Mouse (Mus musculus) cortical plate, adult 2 months (tissue): ENCODE measurements at regions not wholly inside any gene's neighbourhood (a gene's known extent, or its start where the extent isn't known, plus 50 kb on each side); places are given as distances from the start of the nearest gene placed in this dataset.

ENCODE experiments used
- H3K27ac ChIP-seq: fragments of 200-500 bp; 2 replicates; pipeline ENCODE4 v1.5.1; 2012; ENCODE audit warnings: low read length, control low read depth, inconsistent platforms; ENCODE audit not compliant: insufficient read depth
- H3K4me1 ChIP-seq: fragments of 200-500 bp; 2 replicates; pipeline ENCODE4 v1.6.1; 2011; ENCODE audit warnings: low read length; ENCODE audit not compliant: control insufficient read depth, insufficient read depth
- H3K4me3 ChIP-seq: fragments of 200-500 bp; 2 replicates; pipeline ENCODE4 v1.5.1; 2011; ENCODE audit warnings: mild to moderate bottlenecking, low read length, control low read depth; ENCODE audit not compliant: insufficient read depth
- CTCF ChIP-seq: fragments of 200-500 bp; IDR thresholded peaks from 2 replicates; pipeline ENCODE4 v1.5.1; 2011; ENCODE audit warnings: mild to moderate bottlenecking, control low read depth, low read length; ENCODE audit not compliant: insufficient read depth; ENCODE audit errors: extremely low read depth
- POLR2A ChIP-seq: fragments of 200-500 bp; IDR thresholded peaks from 2 replicates; pipeline ENCODE4 v1.6.1; 2011; ENCODE audit warnings: mild to moderate bottlenecking, low read length, control low read depth; ENCODE audit not compliant: insufficient read depth; ENCODE audit errors: extremely low read depth

- no peak overlapping the region for H3K27ac ChIP-seq
- H3K4me3 ChIP-seq = no peak overlapping the region
- no peaks in the 10 kb centered on the region for H3K4me1 ChIP-seq
- TF ChIP-seq CTCF (no peak), POLR2A (no peak)
Observed at GRCm38 (mm10) chr1:143060698-143061576, 579.5 kb upstream of the B3galt2 start.

DNA sequence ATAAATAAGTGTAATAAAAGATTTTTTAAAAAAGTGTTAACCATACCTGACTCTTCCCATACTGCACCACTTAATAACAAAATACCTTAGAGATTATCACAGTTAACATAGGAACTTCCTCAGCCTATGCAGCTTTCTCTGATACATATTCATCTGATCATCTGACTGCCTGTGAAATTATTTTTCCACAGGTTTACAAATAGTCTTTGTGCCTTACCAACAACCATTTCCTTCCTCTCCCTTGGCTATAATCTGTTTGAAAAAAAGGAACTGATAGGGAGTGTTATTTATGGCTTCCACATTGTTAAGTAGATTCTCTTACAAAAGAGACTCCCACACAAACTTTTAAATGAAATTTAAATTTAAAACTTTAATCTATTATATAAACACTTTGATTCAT lies 575.0 kb upstream of the B3galt2 start:
- no peak for TF ChIP-seq CTCF
- TF ChIP-seq POLR2A = no peak

GRCm38 (mm10) chr1:143071781-143072382 lies 568.6 kb upstream of the B3galt2 start:
- H3K4me1 ChIP-seq = no peaks in the 10 kb centered on the region
- no peak overlapping the region for H3K4me3 ChIP-seq
- H3K27ac ChIP-seq = no peak overlapping the region
- TF ChIP-seq CTCF (no peak), POLR2A (no peak)

More for the DNA sequence above, 575.0 kb upstream of the B3galt2 start:
- no peaks in the 10 kb centered on the region for H3K4me1 ChIP-seq
- H3K27ac ChIP-seq = no peak overlapping the region
- no peak overlapping the region for H3K4me3 ChIP-seq

DNA sequence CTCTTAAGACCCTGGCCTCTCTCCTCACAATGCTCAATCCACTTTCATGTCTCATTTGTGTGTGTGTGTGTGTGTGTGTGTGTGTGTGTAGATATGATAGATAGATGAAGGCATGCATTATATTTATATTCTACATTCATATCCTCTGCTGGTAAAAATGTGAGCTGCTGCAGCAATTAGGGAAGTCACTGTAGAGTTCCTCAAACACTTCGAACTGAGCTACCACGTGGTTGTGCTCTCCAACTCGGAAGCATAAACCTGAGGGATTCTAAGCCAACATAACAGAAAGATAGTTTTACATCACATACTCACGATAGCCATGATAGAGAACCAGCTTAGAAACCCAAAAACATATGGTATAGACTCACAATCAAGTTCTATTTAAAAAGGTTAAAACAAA lies 565.5 kb upstream of the B3galt2 start:
- TF ChIP-seq POLR2A = no peak
- no peak for TF ChIP-seq CTCF
- no peak overlapping the region for H3K4me3 ChIP-seq
- H3K4me1 ChIP-seq = no peaks in the 10 kb centered on the region
- no peak overlapping the region for H3K27ac ChIP-seq

GRCm38 (mm10) chr1:143080441-143080840 lies 560.0 kb upstream of the B3galt2 start:
- no peak overlapping the region for H3K27ac ChIP-seq
- TF ChIP-seq CTCF (no peak), POLR2A (no peak)
- H3K4me1 ChIP-seq = no peaks in the 10 kb centered on the region
- no peak overlapping the region for H3K4me3 ChIP-seq

DNA sequence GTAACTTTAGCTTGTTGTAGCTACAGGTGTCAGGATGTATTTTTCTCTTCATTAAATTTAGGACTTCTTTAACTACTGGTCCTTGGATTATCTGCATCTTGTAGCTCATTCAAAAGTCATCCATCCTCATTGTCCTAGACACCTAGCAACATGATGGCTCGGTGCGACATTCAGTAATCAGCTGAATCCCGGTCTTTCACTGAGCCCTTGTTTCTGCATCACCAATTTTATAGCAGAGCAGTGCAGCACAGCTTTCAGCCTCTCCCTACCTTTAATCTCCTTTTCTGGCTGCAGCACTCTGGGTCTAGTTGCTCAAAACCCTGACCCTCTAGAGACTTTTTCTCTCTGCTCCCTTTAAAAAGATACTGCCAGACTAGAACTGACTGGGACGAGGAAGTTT lies 543.6 kb upstream of the B3galt2 start:
- TF ChIP-seq POLR2A (no peak), CTCF (no peak)

GRCm38 (mm10) chr1:143098307-143098706 lies 542.2 kb upstream of the B3galt2 start:
- no peaks in the 10 kb centered on the region for H3K4me1 ChIP-seq
- no peak for TF ChIP-seq POLR2A
- TF ChIP-seq CTCF = no peak

More for the DNA sequence above, 543.6 kb upstream of the B3galt2 start:
- Histone ChIP-seq H3K4me1 (no peaks in the 10 kb centered on the region), H3K4me3 (no peak overlapping the region), H3K27ac (no peak overlapping the region)

GRCm38 (mm10) chr1:143122185-143122584 lies 518.3 kb upstream of the B3galt2 start:
- Histone ChIP-seq H3K27ac (no peak overlapping the region), H3K4me1 (no peaks in the 10 kb centered on the region), H3K4me3 (no peak overlapping the region)
- TF ChIP-seq POLR2A (no peak), CTCF (no peak)

More at GRCm38 (mm10) chr1:143098307-143098706, 542.2 kb upstream of the B3galt2 start:
- Histone ChIP-seq H3K27ac (no peak overlapping the region), H3K4me3 (no peak overlapping the region)

DNA sequence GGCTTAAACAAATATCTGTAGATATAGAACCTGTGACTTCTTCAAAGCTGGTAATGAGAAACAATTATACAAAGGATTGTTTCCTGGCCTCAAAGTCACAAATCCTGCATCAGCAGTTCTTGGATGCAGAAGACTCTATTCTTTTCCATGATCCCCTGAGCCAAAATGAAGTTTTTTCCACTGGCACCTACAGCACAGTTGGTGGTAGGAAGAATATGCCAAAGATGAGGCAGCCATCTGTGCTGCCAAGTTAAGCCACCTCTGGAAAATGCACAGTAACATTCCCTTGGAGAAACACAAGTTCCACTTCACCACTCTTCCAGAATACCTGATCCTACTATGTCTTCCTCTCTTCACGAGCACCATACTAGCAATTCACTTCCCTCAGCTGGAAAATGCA lies 510.2 kb upstream of the B3galt2 start:
- H3K27ac ChIP-seq = no peak overlapping the region
- H3K4me3 ChIP-seq = no peak overlapping the region
- TF ChIP-seq POLR2A (no peak), CTCF (no peak)
- no peaks in the 10 kb centered on the region for H3K4me1 ChIP-seq

- TF ChIP-seq POLR2A = no peak
- no peak for TF ChIP-seq CTCF
- no peaks in the 10 kb centered on the region for H3K4me1 ChIP-seq
- H3K4me3 ChIP-seq = no peak overlapping the region
- no peak overlapping the region for H3K27ac ChIP-seq
Observed at GRCm38 (mm10) chr1:143132806-143133205, 507.7 kb upstream of the B3galt2 start.
